14 mouse cellular contexts compared by ENCODE assay signal in the genomic region with DNA sequence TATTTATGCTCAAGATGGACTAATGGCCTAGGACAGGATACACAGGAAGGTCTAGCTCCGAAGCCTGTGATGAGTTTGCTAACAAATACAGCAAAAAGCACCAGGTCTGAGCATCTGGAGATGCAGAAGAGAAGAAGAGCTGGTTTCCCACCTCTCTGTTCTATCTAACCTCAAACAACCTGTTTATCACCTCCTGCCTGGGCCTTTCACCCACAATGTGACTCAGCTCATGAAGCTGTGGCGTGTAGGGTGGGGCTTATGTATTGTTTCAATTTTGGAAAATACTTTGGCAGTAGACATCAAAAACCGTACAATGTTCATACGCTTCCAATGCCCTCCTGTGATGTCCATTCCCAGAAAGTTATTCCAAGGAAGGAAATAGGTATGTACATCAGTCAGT. TPM values are rescaled to one million over a fixed set of nuclear protein-coding genes. Genes with fewer than 3 reads are reported as not detected.
DNase-seq lines count a peak whose midpoint lies in the region; ATAC-seq and TF ChIP-seq lines count a peak whose summit lies in the region.
"Had no signal": no experiment of that assay in that cellular context is flagged by ENCODE, and none has a peak within 500 bp of the region (broad histone marks: within the 10 kb centered on the region; RNA-seq: fewer than 3 reads in every experiment).

No protein-coding gene starts in this region.

- H3K4me3 ChIP-seq in kidney, adult 2 months (ENCODE audit: insufficient read depth, low read depth, low read length): no peak overlapping the region
- no peak overlapping the region for H3K4me3 ChIP-seq in MEL (ENCODE audit: control insufficient read depth in 1 of 2, insufficient read depth in 1 of 2, low read depth in 2 of 2, low read length in 2 of 2)
- no peak overlapping the region for H3K4me3 ChIP-seq in hindbrain, embryonic 11.5 days (ENCODE audit: low read depth, low read length)
- H3K4me3 ChIP-seq: erythroblast, embryonic 14.5 days; heart, embryonic 13.5 days; limb, embryonic 10.5 days; liver, embryonic 15.5 days; midbrain, embryonic 12.5 days; neural tube, embryonic 12.5 days had no signal

- H3K9ac ChIP-seq in MEL (ENCODE audit: control insufficient read depth, low read depth, low read length, poor library complexity, severe bottlenecking): no peak overlapping the region
- H3K9ac ChIP-seq in hindbrain, embryonic 11.5 days (ENCODE audit: low read depth, low read length): no peak overlapping the region
- H3K9ac ChIP-seq: heart, embryonic 13.5 days; liver, embryonic 15.5 days; midbrain, embryonic 12.5 days; neural tube, embryonic 12.5 days had no signal

- no peak for TF ChIP-seq POLR2A in kidney, adult 2 months (IDR thresholded peaks at IDR 0.05; ENCODE audit: low read depth, low read length)
- no peak for TF ChIP-seq POLR2A in MEL (IDR thresholded peaks at IDR 0.05; ENCODE audit: control insufficient read depth in 1 of 2, insufficient read depth in 1 of 2, low read depth in 1 of 2, low read length in 2 of 2, poor library complexity in 1 of 2)

- peak overlapping the region; percentile 13; the same call in 1 of the 2 replicates for H3K27ac ChIP-seq in kidney, adult 2 months (ENCODE audit: insufficient read depth, low read depth, low read length)
- H3K27ac ChIP-seq in MEL (ENCODE audit: control insufficient read depth, low read depth, low read length): no peak overlapping the region
- no peak overlapping the region for H3K27ac ChIP-seq in hindbrain, embryonic 11.5 days (ENCODE audit: low read depth, low read length)
- H3K27ac ChIP-seq: heart, embryonic 13.5 days; limb, embryonic 10.5 days; liver, embryonic 15.5 days; midbrain, embryonic 12.5 days; neural tube, embryonic 12.5 days had no signal

- TF ChIP-seq EP300 in MEL (IDR thresholded peaks at IDR 0.05; ENCODE audit: low read depth in 1 of 2, low read length in 2 of 2): no peak

- H3K36me3 ChIP-seq in kidney, adult 2 months (ENCODE audit: control insufficient read depth, insufficient read depth, low read length): no peaks in the 10 kb centered on the region
- no peaks in the 10 kb centered on the region for H3K36me3 ChIP-seq in MEL (ENCODE audit: control insufficient read depth in 1 of 2, insufficient read depth in 2 of 2, low read length in 2 of 2)
- no peaks in the 10 kb centered on the region for H3K36me3 ChIP-seq in hindbrain, embryonic 11.5 days (ENCODE audit: control insufficient read depth, insufficient read depth, low read length)
- H3K36me3 ChIP-seq: liver, embryonic 15.5 days had no signal

- no peaks in the 10 kb centered on the region for H3K79me2 ChIP-seq in MEL (ENCODE audit: control insufficient read depth, insufficient read depth, low read length, poor library complexity)

- TF ChIP-seq CTCF in kidney, adult 2 months (conservative IDR thresholded peaks at IDR 0.05; ENCODE audit: insufficient read depth, insufficient read length, low read depth, low read length): no peak
- TF ChIP-seq CTCF in MEL (IDR thresholded peaks at IDR 0.05 in 2 of 3, conservative IDR thresholded peaks at IDR 0.05 in 1 of 3; ENCODE audit: control insufficient read depth in 1 of 3, insufficient read depth in 1 of 3, low read depth in 2 of 3, low read length in 3 of 3, poor library complexity in 1 of 3, severe bottlenecking in 1 of 3): no peak

- no peak for TF ChIP-seq RAD21 in MEL (IDR thresholded peaks at IDR 0.05; ENCODE audit: low read depth, low read length)

- H3K9me3 ChIP-seq in MEL (replicated peaks; ENCODE audit: insufficient read depth, low read length): no peaks in the 10 kb centered on the region
- no peaks in the 10 kb centered on the region for H3K9me3 ChIP-seq in hindbrain, embryonic 11.5 days (ENCODE audit: control insufficient read depth, low read length)
- H3K9me3 ChIP-seq: heart, embryonic 13.5 days; limb, embryonic 10.5 days; liver, embryonic 15.5 days; midbrain, embryonic 12.5 days; neural tube, embryonic 12.5 days had no signal

- 78% methylated on average over 4 of the region's 4 CpGs for WGBS in kidney, adult 2 months
- WGBS in hindbrain, embryonic 11.5 days: 94% methylated on average over 4 of the region's 4 CpGs

- ATAC-seq in monocyte, adult 5-6 weeks (replicated peaks; ENCODE audit: insufficient number of reproducible peaks, low FRiP score, low TSS enrichment, poor library complexity, severe bottlenecking): 0 out of 2 replicates have a peak, but pooled peaks have one; percentile 30
- no peak for ATAC-seq in hindbrain, embryonic 11.5 days (ENCODE audit: low FRiP score)

- peaks cover 3% of the 10 kb centered on the region; the same call in 1 of the 2 replicates for H3K4me1 ChIP-seq in kidney, adult 2 months (ENCODE audit: control insufficient read depth, insufficient read depth, low read length)
- H3K4me1 ChIP-seq in MEL (ENCODE audit: control insufficient read depth in 1 of 2, insufficient read depth in 2 of 2, low read length in 2 of 2): no peaks in the 10 kb centered on the region
- H3K4me1 ChIP-seq in hindbrain, embryonic 11.5 days (replicated peaks; ENCODE audit: control insufficient read depth, insufficient read depth, low read length): no peaks in the 10 kb centered on the region
- H3K4me1 ChIP-seq: limb, embryonic 10.5 days; liver, embryonic 15.5 days; midbrain, embryonic 12.5 days; neural tube, embryonic 12.5 days had no signal

- no peaks in the 10 kb centered on the region for H3K27me3 ChIP-seq in kidney, adult 2 months (replicated peaks; ENCODE audit: control insufficient read depth, insufficient read depth, low read length)
- H3K27me3 ChIP-seq in MEL (ENCODE audit: control insufficient read depth in 1 of 2, insufficient read depth in 2 of 2, low read length in 2 of 2): no peaks in the 10 kb centered on the region
- no peaks in the 10 kb centered on the region for H3K27me3 ChIP-seq in hindbrain, embryonic 11.5 days (ENCODE audit: control insufficient read depth, insufficient read depth, low read length)
- H3K27me3 ChIP-seq: heart, embryonic 13.5 days; liver, embryonic 15.5 days; midbrain, embryonic 12.5 days; neural tube, embryonic 12.5 days had no signal

- DNase-seq in kidney, adult 2 months: no peak
- no peak for DNase-seq in kidney, postnatal 4 days
- peak; percentile 62 for DNase-seq in CD4-positive, CD25-positive, alpha-beta regulatory T cell, adult 2 months (ENCODE audit: low read depth, low spot score)
- DNase-seq in MEL (ENCODE audit: low read depth, low spot score): peak; percentile 30
- no peak for DNase-seq in hindbrain, embryonic 11.5 days (ENCODE audit: low spot score)
- DNase-seq in frontal cortex, postnatal 25 days (ENCODE audit: low spot score in 2 of 2): no peak
- DNase-seq: spleen, adult 18-20 months had no signal

- no peak overlapping the region for H3K4me2 ChIP-seq in hindbrain, embryonic 11.5 days (replicated peaks; ENCODE audit: low read depth, low read length)
- H3K4me2 ChIP-seq: heart, embryonic 13.5 days; liver, embryonic 15.5 days; midbrain, embryonic 12.5 days; neural tube, embryonic 12.5 days had no signal

TF ChIP-seq in MEL, 35 proteins besides CTCF, POLR2A, EP300 and RAD21:
- no peak for TF ChIP-seq MXI1 (IDR thresholded peaks at IDR 0.05; ENCODE audit: low read depth, low read length)
- TF ChIP-seq TBP (IDR thresholded peaks at IDR 0.05; ENCODE audit: low read depth, low read length): no peak
- no peak for TF ChIP-seq SIN3A (IDR thresholded peaks at IDR 0.05; ENCODE audit: low read length)

RNA-seq across cellular contexts. Expression of gene Il20rb, which starts 24.5 kb away (rescaled TPM):
- polyA plus RNA-seq in kidney, adult 2 months (2012; rRNA removed): 1.4 and 1.9 TPM in 2 replicates
- 0.50 and 0.65 TPM in 2 replicates for total RNA-seq in MEL (2012; rRNA removed)
- polyA plus RNA-seq in MEL (2012; ENCODE audit: insufficient read depth in 1 of 2, insufficient read length in 2 of 2, low read depth in 1 of 2, low replicate concordance in 2 of 2, missing spikeins in 1 of 2): 1 to 10 TPM in 1 of 2 experiments, not detected in 1; 1.9 TPM
- 3.2 to 6.9 TPM (median 3.6 TPM) in 3 replicates for total RNA-seq in monocyte, adult 5-6 weeks (2017)
- polyA plus RNA-seq in hindbrain, embryonic 11.5 days (2014; fragmentation: Nextera tagmentation; extraction: Ambion mirVana): 0.77 and 0.94 TPM in 2 replicates

Comparison
In these comparisons a context has a peak if more than half of its experiments do, and no peak if none do; other contexts are left out.
1. DNase-seq: peak in CD4-positive, CD25-positive, alpha-beta regulatory T cell, adult 2 months (single experiment) and MEL (single experiment); none in kidney, adult 2 months (single experiment), kidney, postnatal 4 days (0 of 2), hindbrain, embryonic 11.5 days (single experiment) and frontal cortex, postnatal 25 days (0 of 2).